Mouse (Mus musculus) liver, embryonic 14.5 days (tissue): ENCODE results near the gene Elovl5.

Experiments used
- CTCF ChIP-seq: IDR thresholded peaks from 2 replicates; pipeline ENCODE4 v1.5.1; 2016; ENCODE audit warnings: antibody characterized with exemption, low read depth, control low read depth
- EP300 ChIP-seq: IDR thresholded peaks from 2 replicates; pipeline ENCODE4 v1.6.1; 2016; ENCODE audit warnings: antibody characterized with exemption, low read depth

DNA sequence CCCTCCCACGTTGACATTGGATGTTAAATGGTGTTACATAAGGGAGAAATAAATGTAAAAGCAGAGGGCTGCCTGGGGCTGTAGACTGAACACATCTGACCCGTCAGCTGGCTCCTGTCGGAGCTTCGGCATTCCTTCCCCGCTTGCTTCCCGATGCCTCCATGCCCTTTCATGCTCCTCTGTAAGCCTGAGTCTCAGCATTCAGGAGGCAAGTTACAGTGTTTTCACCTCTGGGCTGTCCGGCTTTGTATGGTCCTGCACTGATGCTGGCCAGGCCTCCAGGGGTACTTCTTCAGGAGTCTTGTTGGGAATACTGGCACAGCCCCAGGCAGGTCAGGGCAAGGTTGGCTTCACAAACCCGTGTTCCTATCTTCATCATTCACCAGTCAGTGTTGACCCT, 72.5 kb downstream of the Elovl5 start:
- TF ChIP-seq CTCF (no peak), EP300 (no peak)
